Mouse (Mus musculus): ENCODE measurements at regions not wholly inside any gene's neighbourhood (a gene's known extent, or its start where the extent isn't known, plus 50 kb on each side); places are given as distances from the start of the nearest gene placed in this dataset.

DNA sequence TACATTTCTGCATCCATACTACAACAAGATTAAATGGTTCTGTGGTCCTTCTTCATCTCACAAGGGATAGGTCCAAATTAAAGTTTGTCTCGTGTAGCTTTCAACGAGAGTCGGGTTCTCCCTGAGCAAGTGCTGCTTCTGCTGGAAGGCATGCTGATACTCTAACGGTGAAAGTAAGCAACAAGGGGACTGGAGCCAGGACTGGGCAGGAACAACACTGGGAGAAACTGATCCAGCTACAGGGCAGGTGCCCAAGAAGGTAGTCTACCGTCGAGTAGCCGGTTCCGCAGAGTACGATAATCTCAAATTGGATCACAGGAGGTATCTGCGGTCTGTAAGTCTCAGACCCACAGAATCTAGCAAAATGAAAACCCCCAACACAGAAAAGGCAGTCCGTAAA, 74.2 kb upstream of the Atp2b1 start:
- Histone ChIP-seq H3K27me3 (ENCODE audit: control insufficient read depth, insufficient read depth, low read length) (no peaks in the 10 kb centered on the region), H3K4me3 (ENCODE audit: control insufficient read depth, insufficient read depth, low read length) (no peak overlapping the region), H3K4me1 (replicated peaks; ENCODE audit: control insufficient read depth, insufficient read depth, low read length) (no peaks in the 10 kb centered on the region), H3K36me3 (ENCODE audit: control insufficient read depth, insufficient read depth, low read length) (no peaks in the 10 kb centered on the region), H3K27ac (ENCODE audit: control insufficient read depth, insufficient read depth, low read length) (no peak overlapping the region)
- TF ChIP-seq POLR2A (IDR thresholded peaks at IDR 0.05; ENCODE audit: control insufficient read depth, extremely low read depth, insufficient read depth, low read length, poor library complexity), result no peak
- no peak for TF ChIP-seq CTCF (IDR thresholded peaks at IDR 0.05; ENCODE audit: borderline replicate concordance, control insufficient read depth, extremely low read depth, insufficient read depth, low read length, poor library complexity)
- WGBS, result 97% methylated on average over 11 of the region's 11 CpGs
- DNase-seq, result no peak

DNA sequence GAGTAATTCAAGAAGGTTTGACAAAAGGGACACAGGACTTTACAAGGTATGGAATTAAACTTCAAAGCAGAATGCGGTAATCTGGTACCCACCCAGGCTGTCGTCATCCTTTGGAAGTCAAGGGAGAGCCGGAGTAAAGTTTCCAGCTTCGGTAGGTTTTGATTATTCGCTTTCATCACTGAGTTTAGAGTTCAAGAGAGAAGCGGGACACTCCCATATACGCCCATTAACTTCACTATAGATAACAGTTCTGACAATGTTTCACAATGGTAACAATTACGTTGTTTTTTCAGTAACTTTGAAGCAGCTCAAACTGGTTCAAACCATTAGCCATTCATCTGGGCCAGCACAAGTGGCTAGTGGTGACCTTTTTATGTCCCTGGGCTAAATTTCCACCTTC, 73.8 kb upstream of the Atp2b1 start:
- no peak for TF ChIP-seq POLR2A (IDR thresholded peaks at IDR 0.05; ENCODE audit: control insufficient read depth, extremely low read depth, insufficient read depth, low read length, poor library complexity)
- no peak overlapping the region for H3K4me3 ChIP-seq (ENCODE audit: control insufficient read depth, insufficient read depth, low read length)
- no peak for DNase-seq

DNA sequence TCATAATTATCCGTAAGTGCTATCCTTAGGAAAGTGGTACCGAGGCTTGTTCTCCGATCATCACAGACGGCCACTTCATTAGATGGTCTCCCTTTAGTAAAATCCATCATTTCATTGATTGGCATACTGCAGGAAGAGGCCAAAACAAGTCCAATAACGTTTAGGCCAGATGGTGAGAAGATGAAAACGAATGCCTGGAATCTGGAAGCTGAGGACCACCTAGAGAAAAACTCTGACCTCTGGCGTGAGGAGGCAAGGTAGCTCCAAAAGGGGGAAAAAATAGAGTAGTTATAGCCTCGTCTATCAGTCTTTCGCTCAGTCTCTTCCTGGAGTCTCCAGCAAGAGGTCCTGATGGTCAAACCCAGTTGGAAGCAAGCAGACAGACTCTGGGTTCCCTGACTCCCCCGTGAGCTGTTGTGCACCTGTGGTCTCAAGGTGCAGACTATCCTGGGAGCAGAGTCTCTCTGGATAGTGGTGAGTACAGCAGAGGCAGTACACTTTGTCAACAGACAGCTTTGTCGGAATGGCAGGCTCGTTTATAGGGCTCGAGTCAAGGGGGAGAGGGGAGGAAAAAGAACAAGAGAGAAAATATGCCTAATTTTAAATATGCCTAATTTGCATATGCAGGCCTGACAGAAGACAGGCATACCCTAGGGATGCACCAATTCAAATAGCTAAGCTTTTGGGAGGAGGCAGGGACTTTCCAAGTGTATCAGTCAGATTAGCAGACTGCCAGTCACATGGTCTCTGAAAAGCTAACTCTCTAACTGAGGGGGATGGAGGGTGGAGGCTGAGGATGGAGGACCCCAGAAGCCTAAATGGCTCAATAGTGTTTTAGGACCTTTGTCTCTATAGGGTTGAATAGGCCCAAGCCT, 73.0 kb upstream of the Atp2b1 start:
- Histone ChIP-seq H3K4me3 (ENCODE audit: control insufficient read depth, insufficient read depth, low read length) (no peak overlapping the region), H3K27ac (ENCODE audit: control insufficient read depth, insufficient read depth, low read length) (no peak overlapping the region), H3K36me3 (ENCODE audit: control insufficient read depth, insufficient read depth, low read length) (no peaks in the 10 kb centered on the region), H3K4me1 (replicated peaks; ENCODE audit: control insufficient read depth, insufficient read depth, low read length) (no peaks in the 10 kb centered on the region), H3K27me3 (ENCODE audit: control insufficient read depth, insufficient read depth, low read length) (no peaks in the 10 kb centered on the region)
- 94% methylated on average over 13 of the region's 13 CpGs for WGBS
- DNase-seq, result no peak
- TF ChIP-seq CTCF (IDR thresholded peaks at IDR 0.05; ENCODE audit: borderline replicate concordance, control insufficient read depth, extremely low read depth, insufficient read depth, low read length, poor library complexity), result no peak
- TF ChIP-seq POLR2A (IDR thresholded peaks at IDR 0.05; ENCODE audit: control insufficient read depth, extremely low read depth, insufficient read depth, low read length, poor library complexity), result no peak

More for the DNA sequence above, 73.8 kb upstream of the Atp2b1 start:
- no peaks in the 10 kb centered on the region for H3K36me3 ChIP-seq (ENCODE audit: control insufficient read depth, insufficient read depth, low read length)
- H3K27ac ChIP-seq (ENCODE audit: control insufficient read depth, insufficient read depth, low read length), result no peak overlapping the region
- H3K4me1 ChIP-seq (replicated peaks; ENCODE audit: control insufficient read depth, insufficient read depth, low read length), result no peaks in the 10 kb centered on the region
- WGBS, result 98% methylated on average over 8 of the region's 8 CpGs
- H3K27me3 ChIP-seq (ENCODE audit: control insufficient read depth, insufficient read depth, low read length), result no peaks in the 10 kb centered on the region

DNA sequence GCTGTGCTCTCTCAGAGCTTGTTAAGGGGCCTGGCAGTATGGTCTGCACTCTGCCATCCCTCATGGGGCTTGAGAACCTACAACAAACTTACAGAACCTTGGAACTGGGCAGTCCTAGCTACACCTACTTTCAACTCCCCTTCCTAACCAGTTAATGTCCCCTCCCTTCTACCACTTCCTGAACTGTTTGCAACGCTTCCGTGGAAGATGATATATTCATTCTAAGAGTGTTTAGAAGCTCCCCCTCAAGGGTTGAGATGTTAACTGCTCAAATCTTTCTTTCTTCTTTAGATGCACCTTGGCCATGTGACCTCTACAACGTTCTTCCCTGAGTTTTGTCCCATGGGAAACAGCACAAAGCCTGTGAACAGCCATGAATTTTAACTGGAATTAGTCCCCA, 72.3 kb upstream of the Atp2b1 start:
- Histone ChIP-seq H3K4me3 (ENCODE audit: control insufficient read depth, insufficient read depth, low read length) (no peak overlapping the region), H3K27me3 (ENCODE audit: control insufficient read depth, insufficient read depth, low read length) (no peaks in the 10 kb centered on the region), H3K36me3 (ENCODE audit: control insufficient read depth, insufficient read depth, low read length) (no peaks in the 10 kb centered on the region), H3K27ac (ENCODE audit: control insufficient read depth, insufficient read depth, low read length) (no peak overlapping the region), H3K4me1 (replicated peaks; ENCODE audit: control insufficient read depth, insufficient read depth, low read length) (no peaks in the 10 kb centered on the region)
- TF ChIP-seq CTCF (IDR thresholded peaks at IDR 0.05; ENCODE audit: borderline replicate concordance, control insufficient read depth, extremely low read depth, insufficient read depth, low read length, poor library complexity) (no peak), POLR2A (IDR thresholded peaks at IDR 0.05; ENCODE audit: control insufficient read depth, extremely low read depth, insufficient read depth, low read length, poor library complexity) (no peak)
- no peak for DNase-seq
- 38% methylated on average over 3 of the region's 3 CpGs for WGBS

DNA sequence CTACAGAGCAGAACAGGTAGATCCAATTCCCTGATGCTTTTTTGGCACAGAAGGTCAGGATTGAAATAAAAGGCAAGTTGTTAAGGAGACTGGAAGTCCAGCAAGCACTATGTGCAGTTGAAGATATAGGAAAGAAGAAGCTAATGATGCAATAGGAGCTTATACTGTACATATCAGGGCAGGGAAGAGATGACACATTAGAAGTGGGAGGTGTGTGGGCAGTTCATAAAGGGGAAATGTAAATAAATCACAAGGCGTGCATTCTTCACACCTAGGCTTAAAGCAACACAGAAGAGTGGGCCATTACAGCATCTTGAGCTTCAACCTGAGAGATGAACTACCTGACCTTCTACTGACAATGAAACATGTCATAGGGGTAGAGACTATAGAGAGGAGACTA, 71.5 kb upstream of the Atp2b1 start:
- no peak for TF ChIP-seq POLR2A (IDR thresholded peaks at IDR 0.05; ENCODE audit: control insufficient read depth, extremely low read depth, insufficient read depth, low read length, poor library complexity)
- TF ChIP-seq CTCF (IDR thresholded peaks at IDR 0.05; ENCODE audit: borderline replicate concordance, control insufficient read depth, extremely low read depth, insufficient read depth, low read length, poor library complexity), result no peak

DNA sequence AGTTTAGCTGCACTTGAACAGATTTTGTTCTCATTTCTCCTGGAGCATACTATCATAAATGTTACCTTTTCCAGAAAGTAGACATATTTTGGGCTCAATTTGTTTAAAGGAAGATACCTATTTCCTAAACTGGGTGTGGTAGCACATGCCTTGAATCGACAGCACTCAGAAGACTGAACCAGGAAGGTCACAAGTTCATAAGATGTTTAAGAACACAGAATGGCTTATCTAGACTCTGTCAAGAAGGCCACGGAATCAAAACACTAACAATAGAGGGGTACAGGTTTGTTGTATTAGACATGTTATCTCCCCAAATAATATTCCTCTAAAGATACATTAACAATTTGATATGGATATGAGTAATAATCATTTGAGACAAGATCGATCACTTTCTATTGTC, 64.4 kb upstream of the Atp2b1 start:
- Histone ChIP-seq H3K4me1 (replicated peaks; ENCODE audit: control insufficient read depth, insufficient read depth, low read length) (no peaks in the 10 kb centered on the region), H3K36me3 (ENCODE audit: control insufficient read depth, insufficient read depth, low read length) (no peaks in the 10 kb centered on the region), H3K4me3 (ENCODE audit: control insufficient read depth, insufficient read depth, low read length) (no peak overlapping the region), H3K27ac (ENCODE audit: control insufficient read depth, insufficient read depth, low read length) (no peak overlapping the region), H3K27me3 (ENCODE audit: control insufficient read depth, insufficient read depth, low read length) (no peaks in the 10 kb centered on the region)
- DNase-seq, result no peak
- TF ChIP-seq CTCF (IDR thresholded peaks at IDR 0.05; ENCODE audit: borderline replicate concordance, control insufficient read depth, extremely low read depth, insufficient read depth, low read length, poor library complexity) (no peak), POLR2A (IDR thresholded peaks at IDR 0.05; ENCODE audit: control insufficient read depth, extremely low read depth, insufficient read depth, low read length, poor library complexity) (no peak)
- WGBS, result 81% methylated on average over 3 of the region's 3 CpGs

More for the DNA sequence above, 71.5 kb upstream of the Atp2b1 start:
- DNase-seq, result no peak
- Histone ChIP-seq H3K27ac (ENCODE audit: control insufficient read depth, insufficient read depth, low read length) (no peak overlapping the region), H3K4me1 (replicated peaks; ENCODE audit: control insufficient read depth, insufficient read depth, low read length) (no peaks in the 10 kb centered on the region), H3K27me3 (ENCODE audit: control insufficient read depth, insufficient read depth, low read length) (no peaks in the 10 kb centered on the region), H3K4me3 (ENCODE audit: control insufficient read depth, insufficient read depth, low read length) (no peak overlapping the region), H3K36me3 (ENCODE audit: control insufficient read depth, insufficient read depth, low read length) (no peaks in the 10 kb centered on the region)
- 91% methylated on average over 1 of the region's 1 CpGs for WGBS
